Mouse (Mus musculus) midbrain, embryonic 16.5 days (tissue): ENCODE data around the gene Ambp. TPM values are rescaled to one million over a fixed set of nuclear protein-coding genes. Genes with fewer than 3 reads are reported as not detected.

Experiments used
- ATAC-seq: fragments of 200-750 bp; cut with Nextera tagmentation; 2 replicates; pipeline ENCODE4 v1.8.0; 2017; ENCODE audit warnings: moderate TSS enrichment
- H3K27ac ChIP-seq: fragments of 300-500 bp; sonication (generic); 2 replicates; pipeline ENCODE4 v1.5.1; 2014; ENCODE audit warnings: mild to moderate bottlenecking, low read length, mixed read lengths
- H3K27me3 ChIP-seq: fragments of 300-500 bp; sonication (generic); 2 replicates; pipeline ENCODE4 v1.6.1; 2014; ENCODE audit warnings: low read depth, low read length, mixed read lengths; ENCODE audit not compliant: control insufficient read depth, insufficient read depth
- H3K36me3 ChIP-seq: fragments of 300-500 bp; sonication (generic); 2 replicates; pipeline ENCODE4 v1.6.1; 2014; ENCODE audit warnings: mild to moderate bottlenecking, low read length, moderate library complexity, mixed read lengths; ENCODE audit not compliant: control insufficient read depth, insufficient read depth
- H3K4me1 ChIP-seq: fragments of 300-500 bp; sonication (generic); 2 replicates; pipeline ENCODE4 v1.6.1; 2014; ENCODE audit warnings: mild to moderate bottlenecking, low read length, mixed read lengths; ENCODE audit not compliant: control insufficient read depth, insufficient read depth
- H3K4me2 ChIP-seq: fragments of 300-500 bp; sonication (generic); 2 replicates; pipeline ENCODE4 v1.6.1; 2014; ENCODE audit warnings: mild to moderate bottlenecking, low read length, mixed read lengths
- H3K4me3 ChIP-seq: fragments of 300-500 bp; sonication (generic); 2 replicates; pipeline ENCODE4 v1.5.1; 2014; ENCODE audit warnings: low read depth, mild to moderate bottlenecking, low read length, moderate library complexity, mixed read lengths
- H3K9ac ChIP-seq: fragments of 300-500 bp; sonication (generic); 2 replicates; pipeline ENCODE4 v1.6.1; 2014; ENCODE audit warnings: low read depth, low read length, mixed read lengths
- H3K9me3 ChIP-seq: fragments of 300-500 bp; sonication (generic); replicated peaks from 2 replicates; pipeline ENCODE4 v1.6.1; 2014; ENCODE audit warnings: mild to moderate bottlenecking, low read length, mixed read lengths; ENCODE audit not compliant: control insufficient read depth, poor library complexity, severe bottlenecking
- WGBS: fragments of 180-500 bp; shearing (Covaris S2); extraction: QIAGEN DNeasy Blood & Tissue Kit; methylation state at CpG from one replicate; pipeline ENCODE4 v1.1.7; 2014; 5-methylcytosine and 5-hydroxymethylcytosine counted together
- polyA plus RNA-seq: library from polyadenylated mRNA; unstranded; fragments of >200 nt; fragmentation: Nextera tagmentation; extraction: Ambion mirVana; gene quantifications from 2 replicates; pipeline ENCODE4 v1.2.1, GENCODE M21; 2015

Ambp gene
- not detected in 2 replicates for polyA plus RNA-seq

DNA sequence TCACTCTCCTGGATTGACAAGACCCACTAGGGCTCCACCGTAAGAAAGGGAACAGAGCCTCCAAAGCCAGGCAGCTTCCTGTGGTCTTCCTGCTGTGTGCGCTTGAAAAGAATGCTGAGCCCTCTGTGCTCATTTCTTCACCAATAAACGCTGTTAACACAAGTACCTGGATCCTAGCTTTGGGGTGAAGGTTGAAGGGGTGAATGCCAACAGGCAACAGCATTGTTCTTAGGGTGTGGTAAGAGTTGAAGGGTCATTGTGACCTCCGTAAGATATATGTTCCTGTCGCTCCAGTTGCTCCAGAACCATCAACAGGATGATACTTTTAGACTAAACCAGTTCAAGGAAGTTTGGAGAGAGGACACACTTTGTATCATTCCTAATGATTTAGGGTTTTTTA is at the start of gene Ambp:
TSS of gene Ambp (minus strand) at position 101 of the 400 bp plus-strand sequence.
- Histone ChIP-seq H3K27me3 (no peaks in the 10 kb centered on the region), H3K9ac (no peak within 1 kb of the TSS), H3K4me1 (no peaks in the 10 kb centered on the region), H3K4me2 (no peak within 1 kb of the TSS), H3K9me3 (no peaks in the 10 kb centered on the region), H3K36me3 (no peaks in the 10 kb centered on the region), H3K4me3 (no peak within 1 kb of the TSS), H3K27ac (no peak within 1 kb of the TSS)
- 59% methylated on average over 5 of the region's 5 CpGs for WGBS
- no peak for ATAC-seq

DNA sequence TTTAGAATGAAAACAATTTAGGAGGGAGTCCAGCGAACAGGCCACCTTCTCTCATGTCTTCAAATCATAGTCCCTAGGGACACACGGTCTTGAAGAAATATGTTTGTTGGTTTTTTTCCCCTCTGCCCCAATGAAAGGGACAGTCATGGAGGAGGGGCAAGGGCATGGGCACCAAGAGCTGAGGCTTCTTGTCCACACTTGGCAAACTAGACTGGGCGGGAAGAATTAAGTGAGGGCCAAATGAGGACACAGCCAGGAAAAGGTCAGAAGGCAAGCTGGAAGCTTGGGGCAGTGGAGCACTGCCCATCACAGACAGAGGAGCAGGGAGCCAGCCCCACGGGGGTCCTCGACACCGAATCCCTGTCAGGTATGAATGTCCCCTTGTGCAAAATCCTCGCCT is 49.3 kb upstream of the Ambp start:
- Histone ChIP-seq H3K27me3 (no peaks in the 10 kb centered on the region), H3K36me3 (no peaks in the 10 kb centered on the region), H3K9me3 (no peaks in the 10 kb centered on the region), H3K9ac (no peak overlapping the region), H3K4me3 (no peak overlapping the region), H3K27ac (no peak overlapping the region), H3K4me2 (no peak overlapping the region), H3K4me1 (no peaks in the 10 kb centered on the region)
- ATAC-seq, result no peak
- 89% methylated on average over 7 of the region's 7 CpGs for WGBS

DNA sequence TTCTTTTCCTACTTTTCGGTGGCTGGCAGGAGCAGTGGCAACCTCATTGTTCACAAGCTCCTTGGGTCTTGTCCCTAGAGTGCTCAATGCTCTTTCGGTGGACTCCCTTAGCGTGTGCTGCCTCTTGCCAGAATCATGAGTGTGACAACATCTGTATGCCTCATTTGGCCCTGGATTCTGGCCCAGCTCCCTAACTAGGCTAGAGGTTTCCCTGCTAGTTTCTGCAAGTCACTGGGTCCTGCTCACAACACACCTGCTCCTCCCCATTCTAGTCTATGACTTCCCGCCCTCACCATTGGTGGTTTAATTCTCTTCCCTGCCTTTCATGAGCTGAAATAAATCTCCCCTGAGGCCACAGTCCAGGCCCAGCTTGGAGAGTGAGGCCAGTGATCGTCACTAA is 44.8 kb upstream of the Ambp start:
- WGBS, result 93% methylated on average over 5 of the region's 5 CpGs
- ATAC-seq, result no peak
- H3K9ac ChIP-seq, result no peak overlapping the region
- H3K36me3 ChIP-seq, result no peaks in the 10 kb centered on the region
- no peak overlapping the region for H3K4me2 ChIP-seq
- H3K9me3 ChIP-seq, result no peaks in the 10 kb centered on the region
- no peaks in the 10 kb centered on the region for H3K27me3 ChIP-seq
- H3K27ac ChIP-seq, result no peak overlapping the region
- no peaks in the 10 kb centered on the region for H3K4me1 ChIP-seq
- no peak overlapping the region for H3K4me3 ChIP-seq

DNA sequence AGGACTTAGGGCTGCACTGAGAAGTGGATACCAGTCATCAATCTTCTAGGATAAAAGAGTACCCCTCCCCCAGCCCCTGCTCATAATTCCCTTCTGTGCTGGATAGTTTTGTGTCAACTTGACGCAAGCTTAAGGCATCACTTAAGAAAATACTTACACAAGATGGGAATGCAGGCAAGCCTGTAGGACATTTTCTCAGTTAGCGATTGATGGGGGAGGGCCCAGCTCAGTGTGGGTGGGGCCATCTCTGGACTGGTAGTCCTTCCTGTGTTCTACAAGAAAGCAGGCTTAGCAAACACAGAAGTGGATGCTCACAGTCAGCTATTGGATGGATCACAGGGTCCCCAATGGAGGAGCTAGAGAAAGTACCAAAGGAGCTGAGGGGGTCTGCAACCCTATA is 39.8 kb upstream of the Ambp start:
- no peaks in the 10 kb centered on the region for H3K4me1 ChIP-seq
- no peaks in the 10 kb centered on the region for H3K36me3 ChIP-seq
- 85% methylated on average over 2 of the region's 2 CpGs for WGBS
- no peak overlapping the region for H3K4me2 ChIP-seq
- no peaks in the 10 kb centered on the region for H3K9me3 ChIP-seq
- no peak overlapping the region for H3K4me3 ChIP-seq
- no peak overlapping the region for H3K9ac ChIP-seq
- ATAC-seq, result no peak
- H3K27ac ChIP-seq, result no peak overlapping the region
- no peaks in the 10 kb centered on the region for H3K27me3 ChIP-seq

DNA sequence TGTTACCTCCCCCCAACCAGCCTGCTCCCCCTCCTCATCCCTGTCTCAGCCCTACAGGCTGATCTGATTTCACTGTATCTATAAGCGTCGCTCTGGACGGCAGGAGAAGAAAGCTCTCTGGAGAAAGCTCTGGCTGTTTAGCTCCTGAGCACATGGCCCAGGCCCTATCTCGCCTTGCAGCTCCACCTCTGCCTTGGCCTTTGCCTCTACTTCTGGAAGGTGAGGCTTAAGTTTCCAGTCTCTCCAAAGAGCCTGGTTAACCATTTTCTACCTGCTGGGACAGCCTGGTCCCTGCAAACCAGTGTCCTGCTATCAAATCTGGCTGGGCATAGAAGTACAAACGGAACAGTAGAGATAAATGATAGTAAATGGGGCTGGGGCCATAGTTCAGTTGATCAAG is 37.0 kb upstream of the Ambp start:
- Histone ChIP-seq H3K9ac (no peak overlapping the region), H3K27me3 (no peaks in the 10 kb centered on the region), H3K4me2 (no peak overlapping the region), H3K4me3 (no peak overlapping the region), H3K27ac (no peak overlapping the region), H3K9me3 (no peaks in the 10 kb centered on the region), H3K4me1 (no peaks in the 10 kb centered on the region), H3K36me3 (no peaks in the 10 kb centered on the region)
- 75% methylated on average over 5 of the region's 5 CpGs for WGBS
- no peak for ATAC-seq

DNA sequence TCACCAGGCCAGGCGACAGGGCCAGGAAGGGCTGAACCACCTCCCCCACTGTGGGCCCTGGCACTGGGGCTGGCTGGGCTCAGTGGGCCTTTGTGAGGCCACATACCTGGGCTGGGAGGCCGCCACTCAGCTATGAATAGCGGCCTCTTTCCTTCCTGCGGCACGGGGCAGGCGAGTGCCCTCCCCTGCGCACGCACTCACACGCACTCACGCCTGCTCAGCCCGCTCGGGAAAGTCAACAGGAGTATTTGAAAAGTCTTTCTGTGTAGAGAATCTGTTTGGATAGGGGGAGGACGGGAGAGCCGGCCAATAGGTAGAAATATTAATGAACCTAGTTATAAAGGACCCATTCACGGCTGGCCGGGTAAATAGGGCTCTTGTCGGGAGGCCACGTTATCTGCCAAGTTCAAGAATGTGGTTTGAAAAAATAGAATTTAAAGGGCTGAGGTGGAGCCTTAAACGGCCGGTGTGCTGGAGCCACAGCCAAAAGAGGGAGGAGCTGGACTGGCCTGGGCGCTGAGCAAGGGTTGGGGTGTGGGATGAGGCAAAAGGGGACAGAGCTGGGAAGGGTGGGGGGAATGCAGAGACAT is 31.8 kb upstream of the Ambp start:
- no peaks in the 10 kb centered on the region for H3K27me3 ChIP-seq
- no peaks in the 10 kb centered on the region for H3K9me3 ChIP-seq
- ATAC-seq, result peak; percentile 53
- no peak overlapping the region for H3K4me3 ChIP-seq
- H3K4me1 ChIP-seq, result no peaks in the 10 kb centered on the region
- H3K27ac ChIP-seq, result no peak overlapping the region
- no peak overlapping the region for H3K9ac ChIP-seq
- no peak overlapping the region for H3K4me2 ChIP-seq
- WGBS, result 50% methylated on average over 21 of the region's 21 CpGs
- no peaks in the 10 kb centered on the region for H3K36me3 ChIP-seq

DNA sequence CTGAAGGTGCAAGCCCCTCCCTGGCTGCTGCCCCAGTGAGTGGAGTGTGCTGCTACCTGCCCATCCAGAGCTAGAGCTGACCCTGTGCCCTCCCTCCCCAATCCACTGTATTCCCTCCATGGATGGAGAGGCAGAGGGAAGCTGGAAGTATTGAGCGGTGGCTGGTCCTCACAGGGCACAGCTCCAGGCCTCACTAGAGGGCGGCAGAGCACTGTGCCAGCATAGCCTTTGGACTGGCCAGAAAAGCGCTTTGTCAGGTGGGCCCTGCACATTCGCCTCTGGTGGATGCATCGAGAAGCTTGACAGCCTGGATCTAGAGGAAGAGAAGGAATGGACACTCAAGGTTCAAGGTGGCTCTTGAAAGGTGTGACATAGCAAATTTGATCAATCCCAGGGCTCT is 27.0 kb upstream of the Ambp start:
- Histone ChIP-seq H3K9me3 (no peaks in the 10 kb centered on the region), H3K4me2 (no peak overlapping the region), H3K27me3 (no peaks in the 10 kb centered on the region), H3K9ac (no peak overlapping the region), H3K4me3 (no peak overlapping the region), H3K27ac (no peak overlapping the region), H3K36me3 (no peaks in the 10 kb centered on the region), H3K4me1 (no peaks in the 10 kb centered on the region)
- WGBS, result 8% methylated on average over 5 of the region's 5 CpGs
- ATAC-seq, result peak; percentile 91

DNA sequence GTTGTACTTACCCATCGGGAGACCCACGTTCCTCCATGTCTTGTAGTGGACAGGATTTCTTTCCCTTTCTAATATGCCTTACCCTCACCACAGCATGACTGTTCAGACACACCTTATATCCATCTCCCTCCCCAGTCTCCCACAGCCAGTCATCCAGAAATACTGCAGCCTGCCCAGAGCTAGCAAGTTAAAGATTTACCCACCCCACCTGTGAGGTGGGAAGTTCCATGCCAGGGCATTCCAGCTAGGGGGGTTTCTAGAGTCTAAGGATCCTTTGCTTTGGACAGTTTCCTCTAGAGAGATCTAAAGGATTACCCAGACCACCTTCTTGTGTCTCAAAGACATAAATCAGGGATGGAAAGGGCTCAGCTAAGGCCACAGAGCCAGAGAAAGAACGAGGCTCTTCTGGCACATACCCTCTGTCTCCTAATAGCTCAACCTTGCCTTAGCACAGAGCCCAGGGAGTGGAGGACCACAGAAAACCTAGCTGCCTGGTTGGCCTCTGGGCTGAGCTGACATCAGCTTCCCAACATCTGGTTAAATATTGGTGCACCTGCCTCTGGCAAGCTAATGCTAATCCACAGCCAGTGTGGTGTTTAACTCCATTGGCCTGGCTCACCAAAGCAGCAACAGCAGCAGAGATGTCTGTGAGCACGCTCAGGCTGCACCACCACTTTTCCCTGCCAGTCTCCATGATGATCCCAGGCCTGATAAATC is 17.5 kb upstream of the Ambp start, which contains the start of gene Kif12:
TSS of gene Kif12 (minus strand) at position 163 of the 717 bp plus-strand sequence.
- Histone ChIP-seq H3K4me2 (no peak within 1 kb of the TSS), H3K9me3 (0 out of 2 replicates have a peak, but pooled peaks cover 2% of the 10 kb centered on the region), H3K9ac (no peak within 1 kb of the TSS), H3K4me3 (no peak within 1 kb of the TSS), H3K36me3 (no peaks in the 10 kb centered on the region), H3K4me1 (no peaks in the 10 kb centered on the region), H3K27ac (no peak within 1 kb of the TSS), H3K27me3 (peaks cover 5% of the 10 kb centered on the region; the same call in 1 of the 2 replicates)
- WGBS, result 80% methylated on average over 4 of the region's 4 CpGs
- ATAC-seq, result no peak; the same call in 1 of the 2 replicates

DNA sequence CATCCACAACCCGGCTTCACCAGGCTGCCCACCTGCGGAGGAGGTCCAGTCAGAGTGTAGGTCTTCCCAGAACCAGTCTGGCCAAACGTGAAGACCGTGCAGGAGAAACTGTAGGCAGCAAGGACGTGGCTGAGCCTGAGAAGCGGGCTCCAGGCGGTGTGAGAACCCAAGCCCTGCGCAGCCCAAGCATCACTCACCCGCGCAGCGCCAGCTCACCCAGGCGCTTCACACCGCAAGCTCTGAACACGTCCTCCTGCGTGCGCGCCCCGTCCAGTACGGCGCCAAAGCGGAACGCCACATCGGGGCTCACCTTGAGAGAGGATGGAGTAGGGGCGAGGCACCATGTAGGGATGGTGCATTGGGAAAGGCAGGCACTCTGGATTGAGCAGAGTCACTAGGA is 16.5 kb upstream of the Ambp start:
- H3K27me3 ChIP-seq, result peaks cover 5% of the 10 kb centered on the region; the same call in 1 of the 2 replicates
- no peak overlapping the region for H3K4me3 ChIP-seq
- no peak overlapping the region for H3K4me2 ChIP-seq
- no peaks in the 10 kb centered on the region for H3K4me1 ChIP-seq
- no peak overlapping the region for H3K27ac ChIP-seq
- no peak for ATAC-seq
- H3K9me3 ChIP-seq, result 0 out of 2 replicates have a peak, but pooled peaks cover 2% of the 10 kb centered on the region
- no peak overlapping the region for H3K9ac ChIP-seq
- 47% methylated on average over 24 of the region's 24 CpGs for WGBS
- H3K36me3 ChIP-seq, result no peaks in the 10 kb centered on the region
